Mouse (Mus musculus) thymus, adult 2 months (tissue): ENCODE measurements around the gene Mapk8ip1. TPM values are rescaled to one million over a fixed set of nuclear protein-coding genes. Genes with fewer than 3 reads are reported as not detected.

Experiments
- DNase-seq: peaks from one replicate; pipeline ENCODE4 v3.0.0; 2021
- H3K27ac ChIP-seq: fragments of 200-500 bp; 2 replicates; pipeline ENCODE4 v1.5.1; 2012; ENCODE audit warnings: low read length, control low read depth; ENCODE audit not compliant: control insufficient read depth, insufficient read depth
- H3K27me3 ChIP-seq: fragments of 200-500 bp; 2 replicates; pipeline ENCODE4 v1.6.1; 2012; ENCODE audit warnings: mild to moderate bottlenecking, low read length, moderate library complexity, mixed read lengths; ENCODE audit not compliant: control insufficient read depth, insufficient read depth
- H3K36me3 ChIP-seq: fragments of 200-500 bp; 2 replicates; pipeline ENCODE4 v1.6.1; 2012; ENCODE audit warnings: mild to moderate bottlenecking, low read length, moderate library complexity; ENCODE audit not compliant: control insufficient read depth, insufficient read depth
- H3K4me1 ChIP-seq: fragments of 200-500 bp; replicated peaks from 2 replicates; pipeline ENCODE4 v1.6.1; 2012; ENCODE audit warnings: low read length; ENCODE audit not compliant: control insufficient read depth, insufficient read depth
- H3K4me3 ChIP-seq: fragments of 200-500 bp; 2 replicates; pipeline ENCODE4 v1.5.1; 2012; ENCODE audit warnings: mild to moderate bottlenecking, low read length, control low read depth, moderate library complexity; ENCODE audit not compliant: control insufficient read depth, insufficient read depth
- CTCF ChIP-seq: fragments of 200-500 bp; IDR thresholded peaks from 2 replicates; pipeline ENCODE4 v1.5.1; 2012; ENCODE audit warnings: mild to moderate bottlenecking, control low read depth, low read length, moderate library complexity, borderline replicate concordance; ENCODE audit not compliant: control insufficient read depth, poor library complexity, insufficient read depth; ENCODE audit errors: extremely low read depth
- POLR2A ChIP-seq: fragments of 200-500 bp; IDR thresholded peaks from 2 replicates; pipeline ENCODE4 v1.6.1; 2012; ENCODE audit warnings: mild to moderate bottlenecking, low read length, control low read depth, moderate library complexity; ENCODE audit not compliant: control insufficient read depth, poor library complexity, insufficient read depth; ENCODE audit errors: extremely low read depth
- WGBS: fragments of 180-500 bp; shearing (Covaris S2); methylation state at CpG from one replicate; pipeline ENCODE4 v1.1.7; 2018; 5-methylcytosine and 5-hydroxymethylcytosine counted together
- polyA plus RNA-seq: library from polyadenylated mRNA; depleted of rRNA; stranded (reverse); fragments of >200 nt; gene quantifications from 2 replicates; pipeline ENCODE4 v1.2.3, GENCODE M21; 2012

The Mapk8ip1 gene
- polyA plus RNA-seq, 1 experiment, result 11.4 TPM

DNA sequence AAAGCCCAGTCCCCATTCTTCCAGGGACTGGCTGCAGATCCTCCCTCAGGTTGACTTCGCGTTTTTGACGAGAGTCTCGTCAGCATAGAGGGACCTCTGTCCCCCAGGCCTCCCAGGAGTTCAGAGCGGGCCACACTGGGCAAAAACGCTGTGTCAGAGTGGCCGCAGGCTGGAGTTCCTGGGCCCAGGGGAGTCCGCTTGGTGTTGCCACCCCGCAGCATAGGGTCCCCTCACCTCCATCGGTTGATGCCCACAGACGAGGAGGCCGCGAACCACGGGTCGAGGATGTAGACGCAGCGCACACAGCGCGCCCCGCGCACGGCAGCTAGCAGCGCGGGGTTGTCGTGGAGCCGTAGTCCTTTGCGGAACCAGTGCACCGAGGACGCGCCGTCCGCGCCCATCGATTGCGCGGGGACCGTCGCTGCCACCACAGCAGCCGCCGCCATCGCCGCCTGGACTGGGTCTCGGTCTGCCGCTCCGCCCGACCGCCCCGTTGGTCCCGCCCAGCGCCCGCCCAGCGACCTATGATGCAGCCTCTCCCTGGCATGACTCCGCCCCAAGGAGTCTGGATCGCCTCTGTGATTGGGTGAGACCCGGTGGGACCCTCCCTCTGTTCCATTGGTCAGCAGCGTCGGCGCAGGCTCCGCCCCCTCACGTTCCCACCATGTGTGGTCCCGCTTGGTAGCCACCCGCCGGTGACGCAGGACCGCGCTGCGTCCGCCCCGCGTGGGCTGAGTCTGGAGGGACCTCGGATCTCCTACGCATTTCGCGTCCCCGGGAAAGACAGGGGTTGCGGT lies 32.7 kb upstream of the Mapk8ip1 start, which contains the start of gene Cry2:
TSS of gene Cry2 (minus strand) at position 466 of the 797 bp plus-strand sequence.
- H3K27ac ChIP-seq, result no peak within 1 kb of the TSS
- H3K4me1 ChIP-seq, result peaks cover 8% of the 10 kb centered on the region
- DNase-seq, result peak; percentile 98
- under 1% methylated on average over 76 of the region's 76 CpGs for WGBS
- no peaks in the 10 kb centered on the region for H3K27me3 ChIP-seq
- H3K4me3 ChIP-seq, result peak within 1 kb of the TSS; percentile 84
- TF ChIP-seq CTCF (peak; percentile 53; the same call in 1 of the 2 replicates), POLR2A (peak; percentile 84)
- H3K36me3 ChIP-seq, result no peaks in the 10 kb centered on the region

DNA sequence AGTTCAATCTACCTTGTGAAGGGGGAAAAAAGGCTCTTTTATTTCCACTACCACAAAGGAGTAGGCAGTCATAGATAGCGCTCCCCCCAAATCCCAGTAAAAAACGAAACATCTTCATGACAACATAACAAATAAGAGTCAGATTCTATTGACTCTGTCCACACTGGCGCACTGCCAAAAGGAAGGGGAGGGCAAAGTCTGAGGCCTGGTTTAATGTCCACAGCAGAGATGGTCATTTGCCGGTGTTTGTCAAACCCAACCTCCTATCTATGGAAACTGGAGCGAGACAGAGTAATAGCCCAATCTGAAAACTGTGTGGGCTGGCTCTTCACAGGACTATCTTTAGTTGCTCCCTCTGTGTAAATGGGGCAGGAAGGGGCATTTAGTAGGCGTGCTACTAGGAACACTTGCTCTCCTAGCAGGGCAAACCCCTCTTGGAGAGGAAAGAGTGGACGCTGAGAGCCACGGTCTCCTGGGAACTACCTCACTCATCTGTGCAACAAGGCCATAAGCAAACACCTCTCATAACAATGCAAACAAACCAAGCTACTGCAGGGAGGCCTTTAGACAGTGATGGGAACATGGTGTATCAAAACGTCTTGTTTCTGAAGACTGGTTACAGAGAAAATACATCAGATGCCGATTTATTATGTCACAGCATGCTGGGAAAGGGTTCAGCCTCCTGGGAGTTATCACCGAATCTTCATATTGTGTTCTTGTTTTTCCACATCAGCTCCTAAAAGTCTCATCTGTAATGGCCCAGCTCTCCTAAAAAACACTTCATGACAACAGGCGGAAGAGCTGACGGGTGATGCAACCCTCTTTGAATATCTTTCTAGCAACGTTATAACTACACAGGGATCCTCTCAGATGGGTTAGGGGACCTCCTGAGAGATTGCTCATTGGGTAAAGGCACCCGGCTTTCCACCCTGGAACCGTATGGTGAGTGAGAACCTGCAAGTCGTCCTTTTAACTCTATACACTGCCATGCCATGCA lies 31.5 kb upstream of the Mapk8ip1 start:
- no peak overlapping the region for H3K4me3 ChIP-seq
- no peak overlapping the region for H3K27ac ChIP-seq
- no peaks in the 10 kb centered on the region for H3K36me3 ChIP-seq
- peaks cover 8% of the 10 kb centered on the region for H3K4me1 ChIP-seq
- TF ChIP-seq POLR2A, result no peak
- no peak for TF ChIP-seq CTCF
- WGBS, result 74% methylated on average over 17 of the region's 17 CpGs
- no peaks in the 10 kb centered on the region for H3K27me3 ChIP-seq
- DNase-seq, result no peak

DNA sequence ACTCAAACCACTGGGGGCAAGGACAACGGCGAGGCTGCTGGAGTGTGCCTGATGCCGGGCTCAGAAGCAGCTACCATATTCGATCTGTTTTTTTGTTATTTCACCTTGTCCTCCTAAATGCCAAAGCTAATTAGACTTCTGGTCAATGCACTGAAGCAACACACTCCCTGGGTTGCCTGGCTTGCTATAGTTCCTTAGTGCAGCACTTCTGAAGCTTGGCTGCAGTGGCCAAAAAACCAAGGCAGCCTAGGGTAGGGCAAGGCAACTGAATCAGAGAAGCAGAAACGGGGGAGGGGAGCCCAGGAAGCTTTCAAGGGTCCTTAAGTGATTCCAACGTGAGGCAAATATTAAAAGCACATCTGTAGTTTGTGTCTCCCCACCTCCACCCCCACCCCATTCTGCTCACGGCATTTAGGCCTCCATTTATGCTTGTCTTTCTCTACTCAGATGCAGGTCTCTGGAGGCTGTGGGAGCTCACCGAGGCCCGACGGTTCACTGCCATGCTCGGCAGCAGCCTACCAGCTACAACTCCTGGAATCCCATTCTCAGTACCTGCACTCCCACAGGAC lies 30.6 kb upstream of the Mapk8ip1 start:
- no peak for DNase-seq
- H3K27me3 ChIP-seq, result no peaks in the 10 kb centered on the region
- H3K4me1 ChIP-seq, result peaks cover 8% of the 10 kb centered on the region
- H3K36me3 ChIP-seq, result no peaks in the 10 kb centered on the region
- 87% methylated on average over 11 of the region's 11 CpGs for WGBS
- no peak overlapping the region for H3K4me3 ChIP-seq
- TF ChIP-seq CTCF (no peak), POLR2A (no peak)
- H3K27ac ChIP-seq, result no peak overlapping the region

DNA sequence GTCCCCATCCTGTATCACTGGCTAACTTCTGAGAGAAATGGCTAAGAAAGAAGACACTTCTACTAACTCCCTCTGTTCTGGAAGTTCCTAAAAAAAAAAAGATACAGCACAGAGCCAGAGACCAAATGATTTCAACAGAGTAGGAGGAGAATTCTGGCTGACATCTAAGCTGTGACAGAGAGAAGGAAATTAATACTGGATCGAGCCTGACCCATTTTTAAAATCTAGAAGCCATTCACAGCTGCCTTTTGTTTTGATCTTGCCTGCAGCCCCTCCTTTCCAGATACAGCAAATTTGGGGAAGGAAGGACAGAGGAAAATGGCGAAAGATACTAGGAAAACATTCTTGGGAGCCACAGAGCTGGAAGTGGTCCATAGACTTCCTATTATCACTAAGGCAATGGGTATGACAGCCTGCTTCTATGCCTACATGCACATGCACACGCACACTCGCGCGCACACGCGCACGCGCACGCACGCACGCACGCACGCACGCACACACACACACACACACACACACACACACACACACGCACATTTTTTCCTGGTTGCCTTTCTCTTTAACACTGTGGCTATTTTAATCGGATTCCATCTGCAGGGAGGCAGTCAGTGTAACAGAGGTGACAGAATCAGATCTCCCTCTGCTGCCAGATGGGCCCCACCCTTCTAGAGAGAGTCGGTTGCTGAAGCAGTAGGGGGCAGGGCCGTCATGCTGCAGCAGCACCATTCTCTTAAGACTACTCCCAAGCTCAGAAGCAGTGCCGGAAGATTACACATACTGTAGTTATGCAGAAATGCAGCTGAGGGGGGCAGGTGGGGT lies 29.9 kb upstream of the Mapk8ip1 start:
- WGBS, result 89% methylated on average over 21 of the region's 21 CpGs
- DNase-seq, result no peak
- TF ChIP-seq POLR2A (no peak), CTCF (no peak)
- H3K36me3 ChIP-seq, result no peaks in the 10 kb centered on the region
- no peaks in the 10 kb centered on the region for H3K27me3 ChIP-seq
- H3K4me1 ChIP-seq, result peaks cover 8% of the 10 kb centered on the region
- no peak overlapping the region for H3K4me3 ChIP-seq
- no peak overlapping the region for H3K27ac ChIP-seq

DNA sequence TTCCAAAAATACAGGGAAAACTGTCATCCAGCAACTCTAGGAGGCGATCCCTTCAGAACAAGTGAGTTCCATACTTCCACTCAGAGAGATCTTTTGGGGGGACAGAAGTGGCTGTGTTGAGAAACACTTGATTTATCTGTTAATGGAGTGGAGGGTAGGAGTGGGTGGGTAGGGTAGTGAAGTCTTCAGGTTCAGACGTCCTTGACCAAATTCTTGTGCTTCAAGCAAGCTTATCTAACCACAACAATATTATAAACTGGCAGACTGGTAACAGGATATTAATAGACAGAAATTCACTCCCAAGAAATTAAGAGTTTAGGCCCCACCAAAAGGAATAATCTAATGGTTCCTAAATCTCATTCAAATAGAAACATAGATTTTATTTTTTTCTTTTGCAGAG lies 29.0 kb upstream of the Mapk8ip1 start:
- 74% methylated on average over 2 of the region's 2 CpGs for WGBS
- Histone ChIP-seq H3K36me3 (0 out of 2 replicates have a peak, but pooled peaks cover 4% of the 10 kb centered on the region), H3K27ac (no peak overlapping the region), H3K4me1 (peaks cover 8% of the 10 kb centered on the region), H3K4me3 (no peak overlapping the region), H3K27me3 (no peaks in the 10 kb centered on the region)
- no peak for TF ChIP-seq CTCF
- TF ChIP-seq POLR2A, result no peak
- no peak for DNase-seq

DNA sequence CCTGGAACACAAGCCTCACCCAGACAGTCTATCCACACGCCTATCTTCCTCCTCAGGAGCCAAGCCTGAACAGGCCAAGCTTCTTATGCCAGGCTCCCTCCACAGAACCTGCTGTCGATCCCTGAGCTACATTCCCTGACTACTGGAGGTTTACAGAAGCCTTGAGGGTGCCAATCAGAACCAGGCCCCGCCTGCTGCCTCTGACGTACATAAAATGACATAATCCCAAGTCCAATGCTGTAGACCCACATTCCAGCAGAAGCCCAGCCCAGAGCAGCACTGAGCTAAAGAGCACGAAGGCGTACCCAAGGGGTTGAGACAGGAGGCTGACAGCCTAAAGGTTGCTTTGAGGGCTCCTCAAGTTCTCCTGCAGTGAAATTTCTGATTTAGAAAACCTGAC lies 26.8 kb upstream of the Mapk8ip1 start:
- no peak for TF ChIP-seq POLR2A
- TF ChIP-seq CTCF, result no peak
- Histone ChIP-seq H3K27ac (no peak overlapping the region), H3K27me3 (no peaks in the 10 kb centered on the region), H3K4me1 (peaks cover 14% of the 10 kb centered on the region), H3K4me3 (no peak overlapping the region), H3K36me3 (peaks cover 4% of the 10 kb centered on the region; the same call in 1 of the 2 replicates)
- no peak for DNase-seq
- WGBS, result 85% methylated on average over 6 of the region's 6 CpGs
